Mouse (Mus musculus): ENCODE data around the gene Dad1. TPM values are rescaled to one million over a fixed set of nuclear protein-coding genes. Genes with fewer than 3 reads are reported as not detected.

Gene Dad1
- polyA plus RNA-seq, 1 experiment from 2014 or later, result 270 TPM

- 78% methylated on average over 3 of the region's 3 CpGs for WGBS
- ATAC-seq (ENCODE audit: low FRiP score, low read depth), result no peak
Measured at GRCm38 (mm10) chr14:54197740-54198139, 56.2 kb downstream of the Dad1 start.

DNA sequence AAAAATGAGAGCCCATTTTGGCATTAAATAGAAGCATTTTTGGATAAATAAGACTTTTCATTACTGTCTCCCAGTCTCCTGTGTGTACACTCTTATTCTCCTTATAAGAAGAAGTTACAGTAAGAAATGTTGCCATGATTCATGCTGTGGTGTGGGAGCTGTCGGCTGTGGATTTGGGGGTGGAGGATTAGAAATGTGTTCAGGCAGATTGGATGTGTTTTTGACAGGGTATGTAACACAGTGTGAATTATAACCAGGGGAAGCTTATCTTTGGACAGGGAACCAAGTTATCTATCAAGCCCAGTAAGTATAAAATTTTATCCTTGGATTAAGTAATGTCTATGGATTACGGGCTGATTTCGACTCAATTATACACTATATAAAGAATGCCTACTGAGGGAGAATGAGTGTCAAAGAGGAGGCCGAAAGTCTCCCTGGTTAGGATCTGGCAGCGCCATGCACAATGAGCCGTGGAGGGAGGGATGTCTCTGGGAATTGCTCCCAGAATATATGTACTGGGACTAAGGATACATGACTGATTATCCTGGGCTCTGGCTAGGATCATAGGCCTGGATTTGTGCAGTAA is 58.0 kb downstream of the Dad1 start:
- Histone ChIP-seq H3K4me3 (no peak overlapping the region), H3K4me2 (replicated peaks) (no peak overlapping the region), H3K9me3 (no peaks in the 10 kb centered on the region), H3K36me3 (no peaks in the 10 kb centered on the region), H3K4me1 (peaks cover 7% of the 10 kb centered on the region), H3K27ac (no peak overlapping the region), H3K27me3 (replicated peaks) (no peaks in the 10 kb centered on the region), H3K9ac (no peak overlapping the region)
- no peak for ATAC-seq (ENCODE audit: low FRiP score, low read depth)
- 89% methylated on average over 6 of the region's 6 CpGs for WGBS

More at GRCm38 (mm10) chr14:54197740-54198139, 56.2 kb downstream of the Dad1 start:
- no peak overlapping the region for H3K4me2 ChIP-seq (replicated peaks)
- no peaks in the 10 kb centered on the region for H3K4me1 ChIP-seq
- H3K27ac ChIP-seq, result no peak overlapping the region
- H3K27me3 ChIP-seq (replicated peaks), result no peaks in the 10 kb centered on the region
- H3K9ac ChIP-seq, result no peak overlapping the region
- no peak overlapping the region for H3K4me3 ChIP-seq
- no peaks in the 10 kb centered on the region for H3K9me3 ChIP-seq
- no peaks in the 10 kb centered on the region for H3K36me3 ChIP-seq

DNA sequence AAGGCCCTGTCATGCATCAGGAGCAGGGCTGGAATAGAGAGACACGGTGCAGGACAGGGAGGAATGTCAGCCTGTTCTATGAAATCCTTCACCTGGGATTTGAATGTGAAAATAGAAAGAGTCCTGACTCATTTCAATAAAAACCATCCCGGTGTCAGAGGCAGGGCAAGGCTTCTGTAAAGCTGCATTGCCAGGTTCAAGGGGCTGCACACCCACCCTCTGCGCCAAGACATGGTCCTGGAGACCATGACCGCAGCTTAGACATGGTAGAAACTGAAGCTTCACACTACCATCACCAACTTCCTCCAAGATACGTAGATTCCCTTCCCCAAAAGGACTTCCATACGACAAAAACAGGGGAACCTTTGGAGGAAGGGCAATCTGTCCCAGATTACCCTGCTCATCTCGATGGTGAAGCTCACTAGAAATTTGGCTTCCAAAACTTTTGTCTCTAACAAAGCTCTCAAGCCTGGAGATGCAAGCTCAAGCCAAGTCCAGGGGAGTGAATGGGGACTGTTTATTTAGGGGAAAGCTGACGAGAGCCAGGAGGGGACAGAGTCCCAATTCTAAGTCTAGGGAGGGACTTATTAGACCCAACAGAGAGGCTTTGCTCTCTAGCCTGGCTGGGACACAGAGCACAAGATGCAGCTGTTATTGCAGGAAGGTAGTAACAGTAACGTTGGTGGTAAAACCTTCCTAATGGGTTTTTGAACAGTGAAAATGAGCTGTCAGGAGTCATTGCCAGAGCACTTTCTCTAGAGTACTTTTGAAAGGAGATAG is 60.4 kb downstream of the Dad1 start:
- H3K4me1 ChIP-seq, result peaks cover 18% of the 10 kb centered on the region
- H3K27me3 ChIP-seq (replicated peaks), result no peaks in the 10 kb centered on the region
- no peak overlapping the region for H3K4me2 ChIP-seq (replicated peaks)
- ATAC-seq (ENCODE audit: low FRiP score, low read depth), result no peak
- no peaks in the 10 kb centered on the region for H3K9me3 ChIP-seq
- H3K36me3 ChIP-seq, result no peaks in the 10 kb centered on the region
- WGBS, result 82% methylated on average over 9 of the region's 9 CpGs
- H3K27ac ChIP-seq, result no peak overlapping the region
- H3K9ac ChIP-seq, result no peak overlapping the region
- H3K4me3 ChIP-seq, result no peak overlapping the region

DNA sequence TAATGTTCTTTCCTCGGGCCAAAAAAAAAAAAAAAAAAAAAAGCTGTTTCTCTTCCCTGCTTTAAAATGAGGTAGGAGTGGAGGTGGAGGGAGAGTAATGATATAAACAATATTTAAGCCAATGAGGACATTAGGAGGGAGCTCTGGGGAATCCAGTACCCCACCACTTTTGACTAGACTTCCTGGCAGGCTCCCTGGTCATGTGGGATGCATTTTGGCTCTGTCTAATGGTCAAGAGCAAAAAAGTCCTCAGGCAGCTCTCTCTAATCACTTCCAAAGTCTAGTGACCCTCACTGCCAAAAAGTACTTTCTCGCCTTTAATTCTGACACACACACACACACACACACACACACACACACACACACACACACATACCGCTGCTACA is 61.4 kb downstream of the Dad1 start:
- WGBS, result 79% methylated on average over 3 of the region's 3 CpGs
- Histone ChIP-seq H3K27me3 (replicated peaks) (no peaks in the 10 kb centered on the region), H3K27ac (no peak overlapping the region), H3K9me3 (no peaks in the 10 kb centered on the region), H3K4me3 (no peak overlapping the region), H3K36me3 (no peaks in the 10 kb centered on the region), H3K4me1 (peaks cover 18% of the 10 kb centered on the region), H3K4me2 (replicated peaks) (no peak overlapping the region), H3K9ac (no peak overlapping the region)
- no peak for ATAC-seq (ENCODE audit: low FRiP score, low read depth)

- 43% methylated on average over 18 of the region's 18 CpGs for WGBS
- Histone ChIP-seq H3K27ac (no peak overlapping the region), H3K4me3 (no peak overlapping the region), H3K9me3 (no peaks in the 10 kb centered on the region), H3K36me3 (no peaks in the 10 kb centered on the region), H3K9ac (no peak overlapping the region), H3K4me1 (peaks cover 18% of the 10 kb centered on the region), H3K27me3 (replicated peaks) (no peaks in the 10 kb centered on the region), H3K4me2 (replicated peaks) (no peak overlapping the region)
- ATAC-seq (ENCODE audit: low FRiP score, low read depth), result no peak
Measured at GRCm38 (mm10) chr14:54191594-54192461, 62.1 kb downstream of the Dad1 start.

GRCm38 (mm10) chr14:54191026-54191390 is 62.9 kb downstream of the Dad1 start:
- H3K4me2 ChIP-seq (replicated peaks), result no peak overlapping the region
- H3K36me3 ChIP-seq, result no peaks in the 10 kb centered on the region

DNA sequence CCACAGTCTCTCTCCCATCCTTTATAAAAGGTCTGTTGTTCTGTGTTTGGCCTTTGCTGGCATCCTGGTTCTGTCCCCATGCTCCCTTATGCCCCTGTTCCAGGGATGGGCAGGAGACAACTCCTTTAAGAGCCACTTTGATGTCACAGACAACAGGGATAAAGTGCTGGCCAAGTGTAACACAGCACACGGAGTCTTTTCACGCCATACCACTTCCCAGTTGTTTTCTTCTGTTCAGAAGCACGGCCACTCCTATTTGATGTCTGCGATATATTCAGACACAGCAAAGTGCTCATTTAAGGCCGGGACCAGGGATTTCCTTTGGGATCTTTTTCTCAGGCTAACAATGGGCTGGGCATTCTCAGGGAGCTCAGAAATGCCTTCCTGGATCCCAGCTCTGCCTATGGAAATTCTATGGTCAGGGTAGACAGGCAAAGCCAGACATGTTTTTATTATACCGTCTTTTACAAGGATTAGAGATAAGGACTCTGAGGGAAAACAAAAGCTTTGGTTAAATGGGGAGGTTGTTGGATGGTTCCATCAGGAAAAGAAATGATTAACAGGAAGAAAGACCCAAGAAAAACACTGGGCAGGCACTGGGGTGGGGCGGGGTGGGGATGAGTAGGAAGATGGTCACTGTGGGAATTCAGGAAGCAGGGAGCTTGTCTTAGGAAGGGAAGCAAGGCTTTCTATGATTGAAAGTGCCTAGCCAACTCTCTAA is 63.4 kb downstream of the Dad1 start:
- no peak overlapping the region for H3K27ac ChIP-seq
- no peaks in the 10 kb centered on the region for H3K9me3 ChIP-seq
- no peak overlapping the region for H3K4me3 ChIP-seq
- H3K9ac ChIP-seq, result no peak overlapping the region
- H3K27me3 ChIP-seq (replicated peaks), result no peaks in the 10 kb centered on the region
- no peak overlapping the region; the same call in 1 of the 2 replicates for H3K4me2 ChIP-seq (replicated peaks)
- no peaks in the 10 kb centered on the region for H3K36me3 ChIP-seq
- no peak for ATAC-seq (ENCODE audit: low FRiP score, low read depth)
- H3K4me1 ChIP-seq, result peaks cover 18% of the 10 kb centered on the region
- WGBS, result 54% methylated on average over 7 of the region's 7 CpGs

More at GRCm38 (mm10) chr14:54191026-54191390, 62.9 kb downstream of the Dad1 start:
- 51% methylated on average over 4 of the region's 4 CpGs for WGBS
- Histone ChIP-seq H3K27ac (no peak overlapping the region), H3K9ac (no peak overlapping the region), H3K4me3 (no peak overlapping the region), H3K4me1 (peaks cover 18% of the 10 kb centered on the region), H3K27me3 (replicated peaks) (no peaks in the 10 kb centered on the region), H3K9me3 (no peaks in the 10 kb centered on the region)
- ATAC-seq (ENCODE audit: low FRiP score, low read depth), result no peak

- Histone ChIP-seq H3K9ac (no peak overlapping the region), H3K27me3 (replicated peaks) (no peaks in the 10 kb centered on the region), H3K27ac (no peak overlapping the region), H3K4me2 (replicated peaks) (no peak overlapping the region), H3K4me1 (peaks cover 21% of the 10 kb centered on the region), H3K9me3 (no peaks in the 10 kb centered on the region), H3K36me3 (no peaks in the 10 kb centered on the region), H3K4me3 (no peak overlapping the region)
- no peak for ATAC-seq (ENCODE audit: low FRiP score, low read depth)
- WGBS, result 72% methylated on average over 3 of the region's 3 CpGs
Measured at GRCm38 (mm10) chr14:54189255-54189654, 64.6 kb downstream of the Dad1 start.

GRCm38 (mm10) chr14:54187211-54187610 is 66.7 kb downstream of the Dad1 start:
- H3K4me2 ChIP-seq (replicated peaks), result no peak overlapping the region
- no peaks in the 10 kb centered on the region for H3K36me3 ChIP-seq
- H3K4me3 ChIP-seq, result no peak overlapping the region
- WGBS, result 62% methylated on average over 6 of the region's 6 CpGs
- peaks cover 21% of the 10 kb centered on the region for H3K4me1 ChIP-seq
- no peaks in the 10 kb centered on the region for H3K9me3 ChIP-seq
- ATAC-seq (ENCODE audit: low FRiP score, low read depth), result no peak
- no peak overlapping the region for H3K9ac ChIP-seq
- no peaks in the 10 kb centered on the region for H3K27me3 ChIP-seq (replicated peaks)
- H3K27ac ChIP-seq, result no peak overlapping the region

Measured in neural tube, embryonic 12.5 days (tissue).